Mouse (Mus musculus) liver, adult 2 months (tissue): ENCODE data around the gene Eefsec. TPM values are rescaled to one million over a fixed set of nuclear protein-coding genes. Genes with fewer than 3 reads are reported as not detected.

Experiments
- DNase-seq: peaks from one replicate; pipeline ENCODE4 v3.0.0-alpha.2; 2011; ENCODE audit warnings: low read depth, low spot score; ENCODE audit errors: extremely low read depth
- H3K27ac ChIP-seq: fragments of 200-500 bp; replicated peaks from 2 replicates; pipeline ENCODE4 v1.5.1; 2012; ENCODE audit warnings: low read depth, mild to moderate bottlenecking, control low read depth, inconsistent platforms, low read length; ENCODE audit not compliant: insufficient read depth
- H3K27me3 ChIP-seq: fragments of 200-500 bp; 2 replicates; pipeline ENCODE4 v1.6.1; 2012; ENCODE audit warnings: mild to moderate bottlenecking, moderate library complexity, low read length, inconsistent platforms; ENCODE audit not compliant: control insufficient read depth, insufficient read depth
- H3K36me3 ChIP-seq: fragments of 200-500 bp; 2 replicates; pipeline ENCODE4 v1.6.1; 2012; ENCODE audit warnings: low read length, inconsistent platforms; ENCODE audit not compliant: control insufficient read depth, insufficient read depth
- H3K4me1 ChIP-seq: fragments of 200-500 bp; 2 replicates; pipeline ENCODE4 v1.6.1; 2011; ENCODE audit warnings: low read length; ENCODE audit not compliant: control insufficient read depth, insufficient read depth
- H3K4me3 ChIP-seq: fragments of 200-500 bp; 2 replicates; pipeline ENCODE4 v1.5.1; 2011; ENCODE audit warnings: low read depth, mild to moderate bottlenecking, control low read depth, low read length, moderate library complexity; ENCODE audit not compliant: insufficient read depth
- H3K79me2 ChIP-seq: fragments of 200-500 bp; 2 replicates; pipeline ENCODE4 v1.6.1; 2012; ENCODE audit warnings: inconsistent platforms, mild to moderate bottlenecking, low read length, moderate library complexity; ENCODE audit not compliant: control insufficient read depth, insufficient read depth
- H3K9ac ChIP-seq: fragments of 200-500 bp; 2 replicates; pipeline ENCODE4 v1.6.1; 2012; ENCODE audit warnings: low read depth, mild to moderate bottlenecking, control low read depth, inconsistent platforms, low read length
- CTCF ChIP-seq: fragments of 200-500 bp; IDR thresholded peaks from 2 replicates; pipeline ENCODE4 v1.5.1; 2011; ENCODE audit warnings: low read depth, low read length, control low read depth
- POLR2A ChIP-seq: fragments of 200-500 bp; IDR thresholded peaks from 2 replicates; pipeline ENCODE4 v1.6.1; 2011; ENCODE audit warnings: low read length, control low read depth; ENCODE audit not compliant: insufficient read depth; ENCODE audit errors: extremely low read depth
- WGBS: fragments of 180-500 bp; shearing (Covaris S2); methylation state at CpG from one replicate; pipeline ENCODE4 v1.1.7; 2018; 5-methylcytosine and 5-hydroxymethylcytosine counted together
- polyA plus RNA-seq: library from polyadenylated mRNA; depleted of rRNA; stranded (reverse); fragments of >200 nt; gene quantifications from 2 replicates; pipeline ENCODE4 v1.2.3, GENCODE M21; 2012
- total RNA-seq: library from RNA; depleted of rRNA; stranded (reverse); fragments of >200 nt; gene quantifications from 2 replicates; pipeline ENCODE4 v1.2.3, GENCODE M21; 2014

Eefsec gene
- total and polyA plus RNA-seq, 2 experiments: 23.7 to 42.8 TPM

DNA sequence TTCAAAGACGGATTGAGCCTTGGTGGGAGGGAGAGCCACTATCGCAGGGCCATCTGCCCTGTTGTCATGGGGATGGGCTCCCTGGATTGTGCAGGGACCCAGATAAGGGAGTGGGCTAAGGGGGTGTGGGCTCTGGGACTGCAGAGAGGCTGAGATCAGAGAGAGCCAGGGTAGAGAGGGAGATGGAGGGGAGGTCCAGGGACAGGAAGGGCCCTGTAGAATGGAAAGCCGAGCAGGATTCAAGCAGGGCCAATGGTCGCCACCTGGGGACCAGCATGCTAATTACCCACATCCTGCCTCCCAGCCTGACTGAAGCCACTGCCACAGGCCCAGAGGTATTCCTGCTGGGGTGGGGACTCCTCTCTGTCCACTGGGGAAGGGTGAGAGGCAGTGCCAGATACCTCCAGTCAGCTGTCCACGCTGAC, 219.8 kb downstream of the Eefsec start:
- no peaks in the 10 kb centered on the region for H3K27me3 ChIP-seq
- no peaks in the 10 kb centered on the region for H3K79me2 ChIP-seq
- H3K27ac ChIP-seq: no peak overlapping the region
- TF ChIP-seq POLR2A: no peak
- TF ChIP-seq CTCF: 0 out of 2 replicates have a peak, but pooled peaks have one; percentile 5
- WGBS: 63% methylated on average over 5 of the region's 5 CpGs
- no peak overlapping the region for H3K4me3 ChIP-seq
- H3K36me3 ChIP-seq: no peaks in the 10 kb centered on the region
- H3K9ac ChIP-seq: no peak overlapping the region
- no peaks in the 10 kb centered on the region for H3K4me1 ChIP-seq
- no peak for DNase-seq

DNA sequence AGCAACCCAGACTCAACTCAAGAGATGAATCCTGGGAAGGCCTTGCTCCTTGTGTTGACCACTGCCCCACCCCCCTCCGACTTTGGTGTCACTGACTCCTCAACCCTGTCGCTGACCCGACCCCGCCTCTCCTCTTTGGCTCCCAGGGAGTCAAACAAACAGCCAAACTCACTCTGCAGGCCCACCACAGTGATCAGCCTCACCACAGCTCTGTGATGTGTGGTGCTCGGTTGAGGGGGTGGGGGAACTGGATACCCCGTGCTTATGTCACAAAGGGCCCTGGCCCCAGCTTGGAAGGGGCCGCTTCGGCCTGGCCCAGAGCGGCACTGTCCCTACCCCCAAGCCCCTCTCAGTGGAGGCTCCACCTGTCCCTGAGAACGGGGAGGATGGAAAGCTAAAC, 224.4 kb downstream of the Eefsec start, which contains the start of gene Dnajb8:
TSS of gene Dnajb8 (plus strand) at position 301 of the 400 bp plus-strand sequence.
- H3K9ac ChIP-seq: no peak within 1 kb of the TSS
- H3K4me3 ChIP-seq: no peak within 1 kb of the TSS
- H3K27me3 ChIP-seq: no peaks in the 10 kb centered on the region
- 56% methylated on average over 10 of the region's 10 CpGs for WGBS
- DNase-seq: no peak
- no peak within 1 kb of the TSS for H3K27ac ChIP-seq
- no peaks in the 10 kb centered on the region for H3K79me2 ChIP-seq
- H3K4me1 ChIP-seq: no peaks in the 10 kb centered on the region
- TF ChIP-seq CTCF (no peak), POLR2A (no peak)
- H3K36me3 ChIP-seq: no peaks in the 10 kb centered on the region

DNA sequence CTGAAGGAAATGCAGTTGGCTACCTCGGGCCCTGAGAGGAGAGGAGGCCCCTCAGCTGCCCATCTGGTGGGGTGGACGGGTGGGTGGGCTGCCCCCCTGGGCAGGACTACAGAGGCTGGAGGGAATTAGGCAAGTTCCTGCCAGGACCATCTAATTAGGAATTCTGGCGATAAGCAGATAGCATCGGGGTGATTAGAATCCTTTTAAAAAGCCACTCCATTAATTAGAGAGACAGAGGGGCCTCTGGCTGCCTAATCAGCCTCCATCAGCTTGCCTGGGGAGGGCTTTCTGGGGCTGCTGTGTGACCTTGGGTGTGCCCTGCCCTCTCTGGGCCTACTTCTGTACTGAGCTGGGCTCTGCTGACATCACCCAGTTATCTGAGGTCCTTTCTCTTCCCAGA, 227.2 kb downstream of the Eefsec start:
- no peaks in the 10 kb centered on the region for H3K4me1 ChIP-seq
- no peak overlapping the region for H3K4me3 ChIP-seq
- H3K9ac ChIP-seq: no peak overlapping the region
- no peak for TF ChIP-seq CTCF
- TF ChIP-seq POLR2A: no peak
- 46% methylated on average over 4 of the region's 4 CpGs for WGBS
- no peaks in the 10 kb centered on the region for H3K36me3 ChIP-seq
- H3K27me3 ChIP-seq: no peaks in the 10 kb centered on the region
- no peak for DNase-seq
- no peaks in the 10 kb centered on the region for H3K79me2 ChIP-seq
- H3K27ac ChIP-seq: no peak overlapping the region

DNA sequence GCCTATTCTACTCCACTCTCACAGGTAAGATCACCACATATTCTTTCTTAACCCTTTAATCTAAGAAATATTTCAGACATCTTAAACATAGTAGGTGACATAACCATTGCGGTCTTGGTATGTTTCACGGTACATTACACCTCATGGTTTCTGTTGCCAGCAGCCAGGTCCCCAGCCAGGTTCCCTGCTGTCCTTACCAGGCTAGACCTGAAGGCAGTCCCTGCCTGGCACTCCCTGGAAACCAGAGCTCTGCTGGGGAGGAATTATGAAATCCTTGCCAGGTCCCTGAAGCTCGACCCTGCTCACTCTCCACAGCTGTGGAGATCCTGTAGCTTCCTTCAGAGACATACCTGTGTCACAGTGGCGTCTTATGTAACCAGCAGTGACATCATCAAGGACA, 230.1 kb downstream of the Eefsec start:
- Histone ChIP-seq H3K4me1 (no peaks in the 10 kb centered on the region), H3K9ac (no peak overlapping the region), H3K36me3 (no peaks in the 10 kb centered on the region), H3K27ac (no peak overlapping the region), H3K79me2 (no peaks in the 10 kb centered on the region), H3K27me3 (no peaks in the 10 kb centered on the region), H3K4me3 (no peak overlapping the region)
- no peak for TF ChIP-seq CTCF
- no peak for TF ChIP-seq POLR2A
- whole genome bisulfite sequencing: 86% methylated on average over 4 of the region's 4 CpGs
- DNase-seq: no peak

DNA sequence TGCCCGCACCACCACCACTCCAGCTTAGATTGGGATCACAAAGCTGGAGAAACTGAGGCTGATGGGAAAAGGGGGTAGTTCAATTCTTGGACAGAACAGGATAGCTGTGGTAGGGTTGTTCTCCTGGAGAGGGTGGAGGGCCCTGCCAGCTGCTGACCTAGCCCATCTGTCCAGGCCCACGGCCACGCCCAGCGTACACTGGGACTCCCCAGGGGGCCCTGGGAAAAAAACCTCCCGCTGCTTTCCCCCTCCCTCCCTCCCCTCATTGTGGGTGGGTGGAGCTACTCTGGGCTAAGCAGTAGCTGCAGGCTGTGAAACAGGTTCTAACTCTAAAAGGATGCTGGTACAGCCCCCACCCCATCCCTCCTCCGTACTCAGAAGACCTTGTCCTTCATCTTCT, 230.5 kb downstream of the Eefsec start:
- no peaks in the 10 kb centered on the region for H3K4me1 ChIP-seq
- TF ChIP-seq POLR2A (no peak), CTCF (no peak)
- no peak overlapping the region for H3K27ac ChIP-seq
- H3K27me3 ChIP-seq: no peaks in the 10 kb centered on the region
- H3K4me3 ChIP-seq: no peak overlapping the region
- 67% methylated on average over 6 of the region's 6 CpGs for WGBS
- H3K79me2 ChIP-seq: no peaks in the 10 kb centered on the region
- no peak overlapping the region for H3K9ac ChIP-seq
- DNase-seq: no peak
- H3K36me3 ChIP-seq: no peaks in the 10 kb centered on the region

DNA sequence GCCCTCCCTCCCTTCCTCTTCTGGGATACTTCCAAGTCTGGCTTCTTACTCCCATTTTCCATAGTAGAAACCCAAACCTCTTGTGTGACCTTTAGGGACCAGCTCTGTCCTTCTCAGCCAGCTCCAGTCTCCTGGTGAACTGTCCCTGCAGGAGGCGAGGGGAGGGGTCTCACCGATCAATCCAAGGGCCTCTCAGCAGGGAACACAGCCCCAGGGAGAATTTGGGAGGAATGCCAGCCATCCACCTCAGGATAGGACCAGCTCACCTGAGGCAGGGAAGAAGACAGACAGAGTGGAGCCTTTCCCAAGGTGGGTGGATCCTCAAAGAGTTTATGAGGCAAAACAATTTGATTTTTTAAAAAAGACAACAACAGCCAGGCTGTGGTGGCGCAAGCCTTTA, 236.2 kb downstream of the Eefsec start:
- no peak for TF ChIP-seq POLR2A
- no peak for TF ChIP-seq CTCF
- Histone ChIP-seq H3K4me1 (no peaks in the 10 kb centered on the region), H3K27ac (no peak overlapping the region), H3K36me3 (no peaks in the 10 kb centered on the region), H3K27me3 (no peaks in the 10 kb centered on the region), H3K79me2 (no peaks in the 10 kb centered on the region), H3K4me3 (no peak overlapping the region), H3K9ac (no peak overlapping the region)
- WGBS: 56% methylated on average over 3 of the region's 3 CpGs
- no peak for DNase-seq

DNA sequence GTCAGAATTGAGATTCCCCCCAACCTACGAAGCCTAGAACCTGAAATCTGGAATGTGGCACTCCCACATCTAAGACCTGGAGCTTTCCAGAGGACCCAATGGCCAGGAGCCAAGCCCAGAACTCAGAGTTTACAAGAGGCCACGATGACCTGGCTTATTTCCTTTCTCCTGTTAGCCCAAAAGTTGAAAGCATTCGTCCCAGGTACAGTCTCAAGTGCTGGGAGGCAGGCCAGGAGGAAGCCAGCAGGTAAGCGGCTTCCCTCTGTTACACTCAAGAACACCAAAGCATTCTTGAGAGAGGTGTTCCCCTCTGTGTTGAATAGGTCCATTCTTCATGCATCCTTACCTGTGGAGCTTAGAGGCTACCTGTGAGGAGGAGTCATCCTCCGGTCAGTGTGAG, 236.9 kb downstream of the Eefsec start:
- Histone ChIP-seq H3K4me1 (no peaks in the 10 kb centered on the region), H3K27ac (no peak overlapping the region), H3K27me3 (peaks cover 3% of the 10 kb centered on the region; the same call in 1 of the 2 replicates), H3K9ac (no peak overlapping the region), H3K36me3 (no peaks in the 10 kb centered on the region), H3K79me2 (no peaks in the 10 kb centered on the region), H3K4me3 (no peak overlapping the region)
- DNase-seq: no peak
- 69% methylated on average over 5 of the region's 5 CpGs for WGBS
- TF ChIP-seq CTCF (no peak), POLR2A (no peak)
